Mouse (Mus musculus): Measurements from ENCODE around the gene Pi4k2a. TPM values are rescaled to one million over a fixed set of nuclear protein-coding genes. Genes with fewer than 3 reads are reported as not detected.
A peak's percentile ranks its signal among the peaks of the same experiment; 100 is the strongest.

The Pi4k2a gene
- polyA plus RNA-seq, 1 experiment from 2014 or later, result 29.6 TPM

DNA sequence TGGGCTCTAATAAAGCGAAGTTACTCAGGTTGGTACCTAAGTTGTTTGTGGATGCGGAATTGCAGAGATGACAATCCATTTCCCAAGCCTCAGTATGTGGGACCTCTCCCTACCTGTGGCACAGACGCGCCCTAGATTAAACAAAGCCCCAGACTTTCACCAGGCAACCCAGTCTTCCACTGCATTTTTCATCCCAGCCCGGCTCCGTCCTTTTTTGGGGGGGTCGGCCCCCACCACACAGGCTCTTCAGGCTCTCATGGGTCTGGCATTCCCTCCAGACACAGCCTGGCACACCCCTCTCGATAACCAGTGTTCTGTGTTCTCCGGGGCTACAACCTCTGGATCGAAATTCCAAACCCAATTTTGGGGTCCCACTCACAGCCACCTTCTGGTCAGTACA lies 4.6 kb upstream of the Pi4k2a start:
- H3K9ac ChIP-seq, result peak overlapping the region; percentile 77
- no peaks in the 10 kb centered on the region for H3K27me3 ChIP-seq
- 7% methylated on average over 10 of the region's 10 CpGs for WGBS
- no peaks in the 10 kb centered on the region for H3K9me3 ChIP-seq
- no peak for ATAC-seq (ENCODE audit: low FRiP score, low read depth)
- H3K4me3 ChIP-seq, result peak overlapping the region; percentile 77
- H3K27ac ChIP-seq, result no peak overlapping the region
- H3K4me1 ChIP-seq, result peaks cover 13% of the 10 kb centered on the region
- H3K4me2 ChIP-seq (replicated peaks), result peak overlapping the region; percentile 84
- H3K36me3 ChIP-seq, result no peaks in the 10 kb centered on the region

DNA sequence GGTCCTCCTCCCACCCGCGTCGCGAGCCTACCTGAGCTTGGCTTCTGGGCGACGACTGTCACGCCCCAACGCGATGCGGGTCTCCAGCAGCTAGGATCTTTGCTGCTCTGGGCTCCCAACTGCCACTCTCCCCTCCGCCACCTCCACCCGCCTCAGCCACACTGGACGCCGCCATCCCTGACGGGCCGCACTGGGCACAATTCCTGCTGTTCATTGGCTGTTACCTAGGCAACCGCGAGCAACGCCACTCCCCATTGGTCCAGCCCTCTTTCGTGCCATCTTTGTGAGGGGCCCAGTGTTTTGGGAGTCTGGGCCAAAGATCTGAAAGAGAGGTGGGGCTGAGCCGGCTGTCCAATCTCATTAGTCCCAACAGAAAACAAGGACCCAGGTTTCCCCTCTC lies 4.1 kb upstream of the Pi4k2a start, which contains the start of gene Morn4:
TSS of gene Morn4 (minus strand) at position 192 of the 400 bp plus-strand sequence.
- peak; percentile 79 for ATAC-seq (ENCODE audit: low FRiP score, low read depth)
- peak within 1 kb of the TSS; percentile 77 for H3K4me3 ChIP-seq
- peak within 1 kb of the TSS; percentile 77 for H3K9ac ChIP-seq
- no peaks in the 10 kb centered on the region for H3K27me3 ChIP-seq
- 0% methylated on average over 21 of the region's 21 CpGs for WGBS
- H3K9me3 ChIP-seq, result no peaks in the 10 kb centered on the region
- no peak within 1 kb of the TSS for H3K27ac ChIP-seq
- peak within 1 kb of the TSS; percentile 84 for H3K4me2 ChIP-seq (replicated peaks)
- H3K4me1 ChIP-seq, result peaks cover 17% of the 10 kb centered on the region
- H3K36me3 ChIP-seq, result no peaks in the 10 kb centered on the region

DNA sequence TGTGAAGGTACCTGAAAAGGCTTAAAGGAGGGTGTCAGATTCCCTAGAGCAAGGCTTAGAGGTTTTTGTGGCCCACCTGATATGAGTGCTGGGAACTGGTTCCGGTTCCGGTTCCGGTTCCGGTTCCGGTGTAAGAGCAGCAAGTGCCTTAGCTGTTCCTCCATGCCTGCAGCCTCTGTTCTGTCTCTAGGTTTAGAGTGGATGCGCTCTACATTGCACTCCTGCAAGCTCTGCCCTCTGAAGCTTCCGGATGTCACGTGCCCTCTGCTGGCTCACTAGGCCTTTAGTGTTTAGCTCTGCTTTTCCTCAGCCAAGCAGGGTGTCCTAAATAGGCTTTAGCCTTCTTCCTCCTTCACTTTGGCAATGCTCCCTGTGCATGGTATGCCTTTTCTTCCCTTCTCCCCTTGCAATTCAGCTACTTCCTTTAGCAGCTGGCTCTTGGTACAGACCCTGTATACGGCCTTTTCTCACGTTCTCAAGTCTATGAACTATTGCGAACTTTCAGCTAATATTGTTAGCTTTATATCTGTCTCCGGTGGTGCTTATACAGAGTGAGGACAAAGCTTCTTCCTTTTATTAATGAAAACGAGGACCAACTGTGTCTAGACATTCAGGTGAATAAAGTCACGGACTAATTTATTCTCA lies 1.0 kb upstream of the Pi4k2a start:
- Histone ChIP-seq H3K9me3 (no peaks in the 10 kb centered on the region), H3K36me3 (peaks cover 9% of the 10 kb centered on the region; the same call in 1 of the 2 replicates), H3K4me1 (peaks cover 26% of the 10 kb centered on the region), H3K27me3 (no peaks in the 10 kb centered on the region), H3K4me2 (replicated peaks) (peak overlapping the region; percentile 86), H3K9ac (0 out of 2 replicates have a peak overlapping the region, but pooled peaks have one; percentile 52), H3K27ac (peak overlapping the region; percentile 78; the same call in 1 of the 2 replicates), H3K4me3 (peak overlapping the region; percentile 91)
- 25% methylated on average over 14 of the region's 14 CpGs for WGBS
- no peak for ATAC-seq (ENCODE audit: low FRiP score, low read depth)

DNA sequence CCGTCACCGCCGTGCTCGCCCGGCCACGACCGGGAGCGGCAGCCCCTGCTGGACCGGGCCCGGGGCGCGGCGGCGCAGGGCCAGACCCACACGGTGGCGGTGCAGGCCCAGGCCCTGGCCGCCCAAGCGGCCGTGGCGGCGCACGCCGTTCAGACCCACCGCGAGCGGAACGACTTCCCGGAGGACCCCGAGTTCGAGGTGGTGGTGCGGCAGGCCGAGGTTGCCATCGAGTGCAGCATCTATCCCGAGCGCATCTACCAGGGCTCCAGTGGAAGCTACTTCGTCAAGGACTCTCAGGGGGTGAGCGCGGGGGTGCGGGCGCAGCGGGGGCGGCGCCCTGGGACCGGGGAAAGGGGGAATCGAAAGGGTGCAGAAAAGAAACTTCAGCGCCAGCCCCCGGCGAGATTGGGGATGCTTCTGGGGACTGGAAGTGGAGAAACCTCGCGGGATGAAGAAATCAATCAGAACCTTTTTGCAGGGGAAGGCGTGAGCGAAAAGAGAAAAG lies 419 bp downstream of the Pi4k2a start:
- Histone ChIP-seq H3K4me3 (peak overlapping the region; percentile 91), H3K9ac (peak overlapping the region; percentile 91), H3K27me3 (no peaks in the 10 kb centered on the region), H3K4me1 (peaks cover 25% of the 10 kb centered on the region), H3K4me2 (replicated peaks) (peak overlapping the region; percentile 86), H3K36me3 (peaks cover 18% of the 10 kb centered on the region), H3K27ac (peak overlapping the region; percentile 86), H3K9me3 (no peaks in the 10 kb centered on the region)
- WGBS, result under 1% methylated on average over 52 of the region's 52 CpGs
- ATAC-seq (ENCODE audit: low FRiP score, low read depth), result peak; percentile 78

GRCm38 (mm10) chr19:42099406-42099805 lies 9.1 kb downstream of the Pi4k2a start:
- WGBS, result 79% methylated on average over 3 of the region's 3 CpGs
- Histone ChIP-seq H3K4me3 (no peak overlapping the region), H3K27ac (no peak overlapping the region)

DNA sequence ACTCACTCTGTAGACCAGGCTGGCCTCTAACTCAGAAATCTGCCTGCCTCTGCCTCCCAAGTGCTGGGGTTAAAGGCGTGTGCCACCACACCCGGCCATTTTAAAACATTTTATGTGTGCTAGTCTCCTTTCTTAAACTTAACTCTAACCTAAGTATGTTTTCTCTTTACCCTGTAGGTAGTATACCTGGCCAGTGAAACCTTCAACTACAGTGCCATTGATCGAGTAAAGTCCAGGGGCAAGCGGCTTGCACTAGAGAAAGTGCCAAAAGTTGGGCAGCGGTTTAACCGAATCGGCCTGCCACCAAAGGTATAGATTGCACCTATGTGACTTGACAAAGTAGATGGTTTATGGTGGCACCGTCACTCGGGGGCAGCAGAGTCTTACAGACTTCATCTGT lies 14.4 kb downstream of the Pi4k2a start:
- Histone ChIP-seq H3K36me3 (peaks cover 61% of the 10 kb centered on the region), H3K4me2 (replicated peaks) (no peak overlapping the region), H3K9ac (no peak overlapping the region), H3K4me3 (no peak overlapping the region), H3K27me3 (no peaks in the 10 kb centered on the region), H3K4me1 (no peaks in the 10 kb centered on the region), H3K9me3 (no peaks in the 10 kb centered on the region), H3K27ac (no peak overlapping the region)
- no peak for ATAC-seq (ENCODE audit: low FRiP score, low read depth)
- 96% methylated on average over 9 of the region's 9 CpGs for WGBS

More at GRCm38 (mm10) chr19:42099406-42099805, 9.1 kb downstream of the Pi4k2a start:
- Histone ChIP-seq H3K4me2 (replicated peaks) (no peak overlapping the region), H3K9ac (no peak overlapping the region), H3K4me1 (0 out of 2 replicates have a peak, but pooled peaks cover 1% of the 10 kb centered on the region), H3K27me3 (no peaks in the 10 kb centered on the region), H3K36me3 (peaks cover 46% of the 10 kb centered on the region), H3K9me3 (no peaks in the 10 kb centered on the region)
- ATAC-seq (ENCODE audit: low FRiP score, low read depth), result no peak

DNA sequence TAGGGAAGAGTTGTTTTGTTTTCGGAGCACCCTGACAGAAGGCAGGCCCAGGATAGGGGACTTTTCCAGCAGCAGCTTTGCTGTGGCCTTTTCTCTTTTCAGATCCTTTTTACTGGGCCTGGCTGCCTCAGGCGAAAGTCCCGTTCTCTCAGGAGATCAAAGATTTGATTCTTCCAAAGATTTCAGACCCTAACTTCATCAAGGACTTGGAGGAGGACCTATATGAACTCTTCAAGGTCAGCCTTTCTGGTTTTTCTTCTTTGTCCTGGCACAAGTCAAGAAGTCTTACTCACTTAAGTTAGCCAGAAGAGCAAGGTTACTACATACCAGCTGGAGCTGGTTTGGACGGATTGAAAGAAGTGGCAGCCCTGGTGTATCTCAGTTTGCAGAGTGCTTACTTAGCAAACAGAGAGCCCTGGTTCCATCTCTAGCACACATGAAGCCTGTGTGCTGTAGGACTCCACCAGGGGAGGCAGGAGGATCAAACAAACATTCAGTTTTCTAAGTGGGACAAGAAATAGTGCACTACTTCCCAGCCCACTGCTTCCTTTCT lies 25.6 kb downstream of the Pi4k2a start:
- H3K4me3 ChIP-seq, result no peak overlapping the region
- H3K36me3 ChIP-seq, result peaks cover 75% of the 10 kb centered on the region
- no peaks in the 10 kb centered on the region for H3K9me3 ChIP-seq
- ATAC-seq (ENCODE audit: low FRiP score, low read depth), result no peak
- no peak overlapping the region for H3K9ac ChIP-seq
- H3K4me1 ChIP-seq, result no peaks in the 10 kb centered on the region
- no peak overlapping the region for H3K27ac ChIP-seq
- no peak overlapping the region for H3K4me2 ChIP-seq (replicated peaks)
- no peaks in the 10 kb centered on the region for H3K27me3 ChIP-seq
- 86% methylated on average over 4 of the region's 4 CpGs for WGBS

DNA sequence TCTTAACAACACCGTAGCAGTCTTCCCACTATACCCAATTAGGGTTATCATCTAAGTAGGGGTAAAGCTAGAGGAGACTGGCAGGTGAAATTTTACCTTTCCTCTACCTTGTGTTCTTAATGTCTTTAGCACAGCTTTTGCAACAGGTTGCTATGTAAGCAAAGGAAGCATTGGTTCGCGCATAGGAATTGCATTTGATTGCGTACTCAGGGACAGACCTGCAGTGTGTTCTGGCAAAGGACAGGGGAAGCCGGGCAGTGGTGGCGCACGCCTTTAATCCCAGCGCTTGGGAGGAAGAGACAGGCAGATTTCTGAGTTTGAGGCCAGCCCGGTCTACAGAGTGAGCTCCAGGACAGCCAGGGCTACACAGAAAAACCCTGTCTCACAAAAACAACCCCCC lies 27.9 kb downstream of the Pi4k2a start:
- Histone ChIP-seq H3K9me3 (no peaks in the 10 kb centered on the region), H3K4me2 (replicated peaks) (no peak overlapping the region), H3K9ac (no peak overlapping the region), H3K27ac (no peak overlapping the region), H3K4me3 (no peak overlapping the region), H3K36me3 (peaks cover 94% of the 10 kb centered on the region), H3K27me3 (no peaks in the 10 kb centered on the region), H3K4me1 (no peaks in the 10 kb centered on the region)
- 94% methylated on average over 9 of the region's 9 CpGs for WGBS
- ATAC-seq (ENCODE audit: low FRiP score, low read depth), result no peak

DNA sequence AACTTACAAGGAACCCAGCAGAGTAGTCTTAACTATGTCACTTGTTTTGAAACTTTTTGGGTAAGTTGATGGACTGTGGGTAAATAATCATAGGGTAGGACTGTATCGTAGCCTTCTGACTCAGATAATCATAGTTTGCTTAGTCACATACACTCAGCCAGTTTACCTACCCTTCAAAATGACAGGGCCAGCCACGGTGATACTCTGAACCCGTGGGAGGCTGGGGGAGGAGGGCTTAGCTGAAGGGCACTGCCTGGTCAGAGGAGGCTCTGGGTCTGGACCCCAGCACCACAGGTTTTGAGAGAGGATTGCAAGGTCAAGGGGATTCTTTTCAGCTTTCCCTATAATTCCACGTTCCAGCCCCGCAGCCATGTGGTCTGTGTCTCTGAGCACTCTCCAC lies 28.3 kb downstream of the Pi4k2a start:
- Histone ChIP-seq H3K4me1 (no peaks in the 10 kb centered on the region), H3K9me3 (no peaks in the 10 kb centered on the region), H3K27ac (no peak overlapping the region), H3K36me3 (peaks cover 94% of the 10 kb centered on the region), H3K9ac (no peak overlapping the region), H3K4me3 (no peak overlapping the region), H3K4me2 (replicated peaks) (no peak overlapping the region), H3K27me3 (no peaks in the 10 kb centered on the region)
- WGBS, result 88% methylated on average over 5 of the region's 5 CpGs
- no peak for ATAC-seq (ENCODE audit: low FRiP score, low read depth)

DNA sequence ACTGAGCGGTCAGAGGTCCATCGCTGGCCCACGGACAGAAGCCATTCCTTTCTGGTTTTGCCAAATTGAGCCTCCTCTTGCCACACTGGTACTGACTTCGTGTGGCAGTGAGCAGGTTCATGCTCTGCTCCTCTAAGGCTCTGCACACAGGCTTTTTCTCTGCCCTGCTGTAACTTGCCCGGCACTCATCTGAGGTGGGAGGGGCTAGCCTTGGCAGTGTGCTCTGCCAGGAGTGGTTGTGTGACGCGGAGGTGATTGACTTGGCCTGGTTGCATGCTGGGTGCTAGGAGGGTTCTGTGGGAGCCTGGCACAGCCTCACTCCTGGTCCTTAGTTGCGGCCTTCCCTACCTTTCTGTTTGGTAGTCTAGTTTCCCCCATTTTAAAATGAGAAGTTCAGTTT lies 30.2 kb downstream of the Pi4k2a start:
- no peak overlapping the region for H3K27ac ChIP-seq
- no peaks in the 10 kb centered on the region for H3K9me3 ChIP-seq
- H3K4me2 ChIP-seq (replicated peaks), result no peak overlapping the region
- no peaks in the 10 kb centered on the region for H3K4me1 ChIP-seq
- H3K4me3 ChIP-seq, result no peak overlapping the region
- H3K36me3 ChIP-seq, result peaks cover 93% of the 10 kb centered on the region
- 90% methylated on average over 8 of the region's 8 CpGs for WGBS
- H3K27me3 ChIP-seq, result no peaks in the 10 kb centered on the region
- no peak for ATAC-seq (ENCODE audit: low FRiP score, low read depth)
- no peak overlapping the region for H3K9ac ChIP-seq

DNA sequence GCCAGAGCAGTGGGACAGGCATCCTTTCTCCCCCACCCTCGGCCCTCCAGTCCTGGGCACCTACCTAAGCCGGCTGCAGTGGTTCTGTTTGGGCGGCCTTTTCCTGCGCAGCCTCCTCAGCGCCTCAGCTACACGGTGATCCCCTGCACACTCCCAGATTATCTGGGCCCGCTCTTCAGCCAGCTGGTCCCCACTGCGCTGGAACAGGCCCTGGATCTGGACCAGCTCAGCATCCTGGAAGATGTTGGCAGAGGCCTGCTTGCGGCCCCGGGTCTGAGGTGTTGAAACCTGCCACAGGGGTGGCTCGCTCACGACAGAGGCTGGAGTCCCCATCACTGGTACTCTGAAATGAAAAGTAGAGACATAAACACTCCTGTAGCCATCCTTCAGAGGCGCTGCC lies 34.4 kb downstream of the Pi4k2a start:
- 91% methylated on average over 13 of the region's 13 CpGs for whole genome bisulfite sequencing
- peaks cover 55% of the 10 kb centered on the region for H3K36me3 ChIP-seq
- H3K27me3 ChIP-seq, result no peaks in the 10 kb centered on the region
- no peak overlapping the region for H3K4me3 ChIP-seq
- H3K27ac ChIP-seq, result no peak overlapping the region
- no peaks in the 10 kb centered on the region for H3K9me3 ChIP-seq
- peaks cover 17% of the 10 kb centered on the region for H3K4me1 ChIP-seq
- no peak overlapping the region for H3K9ac ChIP-seq
- H3K4me2 ChIP-seq (replicated peaks), result no peak overlapping the region
- no peak for ATAC-seq (ENCODE audit: low FRiP score, low read depth)

DNA sequence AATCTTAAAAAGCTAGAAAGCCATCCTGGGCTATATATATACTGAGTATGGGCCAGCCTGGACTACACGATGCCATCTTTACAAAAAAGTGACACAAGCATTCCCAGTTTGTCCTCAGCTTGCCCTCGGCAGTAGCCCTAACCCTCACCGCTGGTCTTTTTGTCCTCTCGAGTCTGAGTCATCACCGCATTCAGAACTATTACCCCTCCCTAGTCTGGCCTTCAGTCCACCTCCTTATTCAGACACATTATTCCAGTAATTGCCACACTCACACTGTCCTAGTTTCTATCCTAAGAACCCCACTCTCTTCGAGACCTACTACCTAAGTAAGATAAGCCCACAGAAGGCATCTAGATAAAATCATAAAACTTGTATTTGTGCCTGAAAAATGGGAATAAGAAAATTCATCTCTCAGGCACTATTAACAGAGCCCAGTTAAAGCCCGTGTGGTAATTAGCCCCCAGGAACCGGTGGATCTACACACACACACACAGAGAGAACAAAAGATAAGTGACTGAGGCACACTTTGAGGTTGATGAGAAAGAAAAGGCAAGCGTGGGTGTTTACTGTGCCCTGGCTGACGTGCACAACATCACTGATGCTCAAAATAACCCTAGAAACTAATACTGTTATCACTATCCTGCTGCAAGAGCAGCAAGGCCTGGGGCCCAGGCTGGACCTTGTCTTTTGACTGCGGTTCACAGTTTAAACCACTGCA lies 35.4 kb downstream of the Pi4k2a start:
- Histone ChIP-seq H3K27me3 (no peaks in the 10 kb centered on the region), H3K9me3 (no peaks in the 10 kb centered on the region), H3K36me3 (peaks cover 45% of the 10 kb centered on the region), H3K4me3 (no peak overlapping the region), H3K9ac (no peak overlapping the region), H3K4me2 (replicated peaks) (no peak overlapping the region), H3K27ac (no peak overlapping the region), H3K4me1 (peaks cover 23% of the 10 kb centered on the region)
- 88% methylated on average over 11 of the region's 11 CpGs for WGBS
- ATAC-seq (ENCODE audit: low FRiP score, low read depth), result no peak
